Mouse (Mus musculus) CH12.LX (cell line): Measurements from ENCODE around the gene Plch2. TPM values are rescaled to one million over a fixed set of nuclear protein-coding genes. Genes with fewer than 3 reads are reported as not detected.

Experiments used
- DNase-seq: peaks from one replicate; pipeline ENCODE4 v3.0.0-alpha.2; 2013; ENCODE audit errors: extremely low read depth
- H3K27ac ChIP-seq: 2 replicates; pipeline ENCODE4 v1.5.1; 2012; ENCODE audit warnings: low read depth, mild to moderate bottlenecking, control low read depth, moderate library complexity; ENCODE audit not compliant: insufficient read depth
- H3K27me3 ChIP-seq: replicated peaks from 2 replicates; pipeline ENCODE3; 2012; ENCODE audit warnings: inconsistent platforms
- H3K36me3 ChIP-seq, 2 experiments: replicated peaks in 1 of 2; 2 replicates each; pipeline versions ENCODE3 to v1.6.1; 2012; ENCODE audit warnings: inconsistent platforms in 1 of 2, low read length in 1 of 2, mild to moderate bottlenecking in 1 of 2, mixed read lengths in 1 of 2, moderate library complexity in 1 of 2; ENCODE audit not compliant: control insufficient read depth in 1 of 2, insufficient read depth in 1 of 2
- H3K4me1 ChIP-seq, 2 experiments: 2 replicates each; pipeline ENCODE4 v1.6.1; 2012; ENCODE audit warnings: inconsistent platforms in 1 of 2, moderate library complexity in 1 of 2; ENCODE audit not compliant: insufficient read depth in 2 of 2, control insufficient read depth in 1 of 2
- H3K4me2 ChIP-seq: 2 replicates; pipeline ENCODE4 v1.6.1; 2012; ENCODE audit warnings: low read depth, mild to moderate bottlenecking, control low read depth; ENCODE audit not compliant: poor library complexity, insufficient read depth, severe bottlenecking
- H3K4me3 ChIP-seq, 3 experiments: fragments of 150-350 bp in 1 of 3; sonication (generic) in 1 of 3; replicated peaks in 1 of 3; 2 replicates each; pipeline versions ENCODE3 to v1.5.1; 2011 to 2012; ENCODE audit warnings: low read depth in 2 of 3, low read length in 2 of 3, mild to moderate bottlenecking in 2 of 3, moderate library complexity in 2 of 3, control low read depth in 1 of 3, improper control_type of control experiment in 1 of 3, inconsistent platforms in 1 of 3, mixed read lengths in 1 of 3; ENCODE audit not compliant: poor library complexity in 1 of 3
- H3K79me2 ChIP-seq: replicated peaks from 2 replicates; pipeline ENCODE4 v1.6.1; 2012; ENCODE audit warnings: mild to moderate bottlenecking, moderate library complexity; ENCODE audit not compliant: control insufficient read depth, poor library complexity, insufficient read depth, severe bottlenecking; ENCODE audit errors: extremely low read depth
- H3K9ac ChIP-seq: 2 replicates; pipeline ENCODE4 v1.6.1; 2012; ENCODE audit warnings: low read depth, mild to moderate bottlenecking, control low read depth, moderate library complexity; ENCODE audit not compliant: insufficient read depth
- H3K9me3 ChIP-seq: replicated peaks from 2 replicates; pipeline ENCODE3; 2012; ENCODE audit warnings: low read length, inconsistent platforms, mixed read lengths
- CHD1 ChIP-seq: IDR thresholded peaks from 2 replicates; pipeline ENCODE4 v1.6.1; 2012; ENCODE audit warnings: low read depth, low read length, improper control_type of control experiment, inconsistent platforms
- CHD2 ChIP-seq: IDR thresholded peaks from 2 replicates; pipeline ENCODE4 v1.6.1; 2011; ENCODE audit warnings: low read length, improper control_type of control experiment
- CTCF ChIP-seq, 2 experiments: IDR thresholded peaks in 1 of 2; conservative IDR thresholded peaks in 1 of 2; 2 replicates each; pipeline ENCODE4 v1.5.1; 2011 to 2012; ENCODE audit warnings: low read depth in 2 of 2, low read length in 2 of 2, improper control_type of control experiment in 1 of 2, inconsistent platforms in 1 of 2, mild to moderate bottlenecking in 1 of 2, moderate library complexity in 1 of 2
- JUND ChIP-seq: conservative IDR thresholded peaks from 2 replicates; pipeline ENCODE4 v1.6.1; 2011; ENCODE audit warnings: low read depth, low read length, improper control_type of control experiment
- KAT2A ChIP-seq: IDR thresholded peaks from 2 replicates; pipeline ENCODE4 v1.6.1; 2012; ENCODE audit warnings: low read length, improper control_type of control experiment, inconsistent platforms; ENCODE audit not compliant: insufficient replicate concordance
- MAX ChIP-seq: IDR thresholded peaks from 2 replicates; pipeline ENCODE4 v1.6.1; 2011; ENCODE audit warnings: low read length, improper control_type of control experiment
- POLR2AphosphoS2 ChIP-seq: IDR thresholded peaks from 2 replicates; pipeline ENCODE4 v1.6.1; 2011; ENCODE audit warnings: low read depth, low read length, improper control_type of control experiment
- RAD21 ChIP-seq: IDR thresholded peaks from 2 replicates; pipeline ENCODE4 v1.6.1; 2011; ENCODE audit warnings: low read depth, mild to moderate bottlenecking, low read length, improper control_type of control experiment, moderate library complexity
- SMC3 ChIP-seq: IDR thresholded peaks from 2 replicates; pipeline ENCODE4 v1.6.1; 2011; ENCODE audit warnings: low read depth, low read length, improper control_type of control experiment
- TCF12 ChIP-seq: IDR thresholded peaks from 2 replicates; pipeline ENCODE4 v1.6.1; 2014; ENCODE audit warnings: low read depth, mild to moderate bottlenecking, inconsistent platforms, low read length, improper control_type of control experiment
- ZC3H11A ChIP-seq: IDR thresholded peaks from 2 replicates; pipeline ENCODE4 v1.6.1; 2012; ENCODE audit warnings: low read depth, mild to moderate bottlenecking, inconsistent platforms, low read length, improper control_type of control experiment
- ZKSCAN1 ChIP-seq: IDR thresholded peaks from 2 replicates; pipeline ENCODE4 v1.6.1; 2012; ENCODE audit warnings: low read depth, inconsistent platforms, low read length, improper control_type of control experiment, borderline replicate concordance
- dilution Hi-C: fragments of 300-500 bp; cut with MboI; formaldehyde crosslinking; loops from 2 replicates; pipeline ENCODE4 v1.14.3; 2020; ENCODE audit warnings: low sequenced_read_pairs; ENCODE audit not compliant: extremely low pct_unique_long_range_greater_than_20kb, extremely low pct_ligation_motif_present
- in situ Hi-C: fragments of 300-500 bp; cut with MboI; formaldehyde crosslinking; loops from 3 replicates; pipeline ENCODE4 v1.14.3; 2019; ENCODE audit warnings: low sequenced_read_pairs, low pct_ligation_motif_present, low pct_unique_long_range_greater_than_20kb, mixed read lengths
- polyA plus RNA-seq: library from polyadenylated mRNA; unstranded; fragments of >175 nt; gene quantifications from 2 replicates; pipeline ENCODE4 v1.2.1, GENCODE M21; 2012; ENCODE audit warnings: low read depth; ENCODE audit not compliant: insufficient read length
- total RNA-seq, 2 experiments: library from RNA; depleted of rRNA; stranded (reverse); fragments of 300-350 nt in 1 of 2; fragments of >200 nt in 1 of 2; gene quantifications; 2 replicates each; pipeline ENCODE4 v1.2.3; 2012 to 2014

The Plch2 gene
- total and polyA plus RNA-seq, 3 experiments = 0.04 to 0.47 (median 0.17) TPM

DNA sequence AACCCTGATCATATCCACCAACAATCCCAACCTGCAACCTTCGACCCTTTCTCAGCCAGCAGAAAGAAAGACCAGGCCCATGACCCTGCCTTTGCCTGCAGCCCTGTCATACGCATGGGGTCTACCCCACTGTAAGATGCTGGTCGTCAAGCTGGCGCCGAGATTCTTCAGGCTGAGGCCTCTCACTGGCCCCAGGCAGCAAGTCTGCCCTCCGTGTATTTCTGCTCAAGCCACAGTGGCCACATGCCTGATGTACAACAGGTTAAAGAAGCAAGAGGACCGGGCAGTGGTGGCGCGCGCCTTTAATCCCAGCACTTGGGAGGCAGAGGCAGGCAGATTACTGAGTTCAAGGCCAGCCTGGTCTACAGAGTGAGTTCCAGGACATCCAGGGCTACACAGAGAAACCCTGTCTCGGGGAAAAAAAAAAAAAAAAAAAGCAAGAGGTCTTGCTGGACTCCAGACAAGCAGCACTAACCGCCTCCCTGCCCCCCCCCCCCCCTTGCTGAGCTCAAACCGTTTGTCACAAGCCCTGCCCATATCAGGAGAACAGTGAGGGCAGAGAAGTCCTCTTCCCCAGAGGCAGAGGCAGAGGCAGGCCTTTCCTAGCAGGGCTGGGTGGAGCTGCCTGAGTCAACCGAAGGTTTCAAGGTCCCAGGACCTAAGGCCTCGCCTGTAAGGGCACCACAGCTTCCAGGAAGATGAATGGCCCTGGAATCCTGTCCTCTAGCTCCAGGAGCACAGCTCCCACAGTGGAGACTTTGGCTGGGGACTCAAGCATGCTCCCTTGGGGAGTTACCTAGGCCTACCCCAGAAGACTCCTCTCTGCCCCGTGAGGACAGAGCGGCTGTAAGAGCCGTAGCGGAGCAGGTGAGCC is 74.1 kb downstream of the Plch2 start:
- Histone ChIP-seq H3K79me2 (no peaks in the 10 kb centered on the region), H3K4me1 (peaks cover 6 to 8% of the 10 kb centered on the region in 2 experiments), H3K36me3 (peaks cover 42 to 56% of the 10 kb centered on the region in 2 experiments), H3K9ac (no peak overlapping the region), H3K4me2 (no peak overlapping the region), H3K4me3 (no peak overlapping the region), H3K27me3 (peaks cover 14% of the 10 kb centered on the region), H3K27ac (no peak overlapping the region), H3K9me3 (no peaks in the 10 kb centered on the region)
- DNase-seq = no peak
- dilution Hi-C loops (no loop called here), in situ Hi-C loops (no loop called here)
- TF ChIP-seq TCF12 = no peak
- peak; percentile 32; the same call in 1 of the 2 replicates for TF ChIP-seq POLR2AphosphoS2

- Histone ChIP-seq H3K9me3 (no peaks in the 10 kb centered on the region), H3K36me3 (peaks cover 52 to 66% of the 10 kb centered on the region in 2 experiments), H3K79me2 (no peaks in the 10 kb centered on the region), H3K9ac (no peak overlapping the region), H3K4me2 (no peak overlapping the region), H3K4me1 (peaks cover 6 to 8% of the 10 kb centered on the region in 2 experiments), H3K4me3 (no peak overlapping the region), H3K27ac (no peak overlapping the region), H3K27me3 (peaks cover 5% of the 10 kb centered on the region)
- TF ChIP-seq CHD2 (no peak), KAT2A (no peak), CTCF (conservative IDR thresholded peaks at IDR 0.05 in 1 of 2, IDR thresholded peaks at IDR 0.05 in 1 of 2; ENCODE audit: low read depth in 2 of 2, low read length in 2 of 2) (peak; percentile 20 to 76; a peak in 2 of 4 replicates), ZKSCAN1 (no peak), MAX (no peak), RAD21 (peak; percentile 64), JUND (no peak), SMC3 (peak; percentile 79), ZC3H11A (no peak)
- in situ Hi-C loops (no loop called here), dilution Hi-C loops (no loop called here)
- DNase-seq = no peak
These were observed 75.1 kb downstream of the Plch2 start for GRCm38 (mm10) chr4:154981530-154981929.

DNA sequence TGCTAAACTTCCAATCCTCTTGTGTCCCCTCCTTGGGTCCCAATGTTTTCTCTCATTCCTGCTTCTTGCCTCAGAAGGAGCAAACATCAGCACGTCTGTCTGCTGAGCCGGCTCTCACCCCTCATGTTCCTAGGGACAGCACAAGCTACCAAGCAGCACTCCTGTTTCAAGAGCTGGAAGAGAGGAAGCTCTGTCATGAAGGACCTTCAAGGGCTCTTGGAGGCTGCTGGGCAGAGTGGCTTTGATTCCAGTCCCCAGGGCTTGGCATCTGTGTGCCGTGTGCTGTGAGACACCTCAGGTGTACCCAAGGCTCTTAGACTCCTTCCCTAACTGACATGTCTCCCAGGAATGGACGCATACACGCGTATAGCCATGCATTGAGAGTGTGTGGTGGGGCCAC is 75.5 kb downstream of the Plch2 start:
- in situ Hi-C loops (no loop called here), dilution Hi-C loops (no loop called here)
- H3K4me3 ChIP-seq = no peak overlapping the region
- H3K79me2 ChIP-seq = no peaks in the 10 kb centered on the region
- H3K9ac ChIP-seq = no peak overlapping the region
- H3K4me1 ChIP-seq = peaks cover 5 to 8% of the 10 kb centered on the region in 2 experiments
- no peaks in the 10 kb centered on the region for H3K9me3 ChIP-seq
- peaks cover 56 to 70% of the 10 kb centered on the region in 2 experiments for H3K36me3 ChIP-seq
- TF ChIP-seq JUND (no peak), CHD1 (no peak)
- H3K27me3 ChIP-seq = peaks cover under 1% of the 10 kb centered on the region
- H3K4me2 ChIP-seq = no peak overlapping the region
- DNase-seq = no peak
- no peak overlapping the region for H3K27ac ChIP-seq
